Mouse (Mus musculus) stomach, postnatal 0 days (tissue): ENCODE measurements around the gene Asf1a. TPM values are rescaled to one million over a fixed set of nuclear protein-coding genes. Genes with fewer than 3 reads are reported as not detected.
"Not testable (repeated sequence)": the region's sequence is repeated elsewhere in the genome, so short reads cannot be mapped to it uniquely, and the experiment has no call there.

Experiments used
- ATAC-seq: fragments of 200-750 bp; cut with Nextera tagmentation; 2 replicates; pipeline ENCODE4 v1.8.0; 2017; ENCODE audit not compliant: low FRiP score, low TSS enrichment
- DNase-seq: peaks from one replicate; pipeline ENCODE4 v3.0.0-alpha.2; 2016; ENCODE audit warnings: low spot score
- H3K27ac ChIP-seq: fragments of 300-500 bp; sonication (generic); replicated peaks from 2 replicates; pipeline ENCODE4 v1.5.1; 2014; ENCODE audit warnings: mild to moderate bottlenecking, control low read depth
- H3K27me3 ChIP-seq: fragments of 300-500 bp; sonication (generic); 2 replicates; pipeline ENCODE4 v1.6.1; 2014; ENCODE audit warnings: low read length; ENCODE audit not compliant: control insufficient read depth, insufficient read depth
- H3K36me3 ChIP-seq: fragments of 300-500 bp; sonication (generic); 2 replicates; pipeline ENCODE4 v1.6.1; 2014; ENCODE audit warnings: low read length, mixed read lengths; ENCODE audit not compliant: control insufficient read depth, insufficient read depth
- H3K4me1 ChIP-seq: fragments of 300-500 bp; sonication (generic); replicated peaks from 2 replicates; pipeline ENCODE4 v1.6.1; 2014; ENCODE audit warnings: antibody characterized with exemption; ENCODE audit not compliant: control insufficient read depth, insufficient read depth
- H3K4me2 ChIP-seq: fragments of 300-500 bp; sonication (generic); replicated peaks from 2 replicates; pipeline ENCODE4 v1.6.1; 2014; ENCODE audit warnings: low read depth, mild to moderate bottlenecking, control low read depth, moderate library complexity
- H3K4me3 ChIP-seq: fragments of 300-500 bp; sonication (generic); 2 replicates; pipeline ENCODE4 v1.5.1; 2014; ENCODE audit warnings: low read depth, low read length, control low read depth
- H3K9ac ChIP-seq: fragments of 300-500 bp; sonication (generic); 2 replicates; pipeline ENCODE4 v1.6.1; 2014; ENCODE audit warnings: mild to moderate bottlenecking, low read length, control low read depth, mixed read lengths
- H3K9me3 ChIP-seq: fragments of 300-500 bp; sonication (generic); 2 replicates; pipeline ENCODE4 v1.6.1; 2016; ENCODE audit warnings: low read length; ENCODE audit not compliant: control insufficient read depth
- CTCF ChIP-seq: IDR thresholded peaks from 2 replicates; pipeline ENCODE4 v1.5.1; 2016; ENCODE audit warnings: antibody characterized with exemption, low read depth, mild to moderate bottlenecking, moderate library complexity
- EP300 ChIP-seq: optimal IDR thresholded peaks from 2 replicates; pipeline ENCODE3; 2016; ENCODE audit warnings: antibody characterized with exemption
- WGBS: fragments of 180-500 bp; shearing (Covaris S2); extraction: QIAGEN DNeasy Blood & Tissue Kit; methylation state at CpG from one replicate; pipeline ENCODE4 v1.1.7; 2014; 5-methylcytosine and 5-hydroxymethylcytosine counted together
- polyA plus RNA-seq: library from polyadenylated mRNA; unstranded; fragments of >200 nt; fragmentation: Nextera tagmentation; extraction: Ambion mirVana; gene quantifications from 2 replicates; pipeline ENCODE4 v1.2.1, GENCODE M21; 2015

Gene Asf1a
- polyA plus RNA-seq, 1 experiment from 2014 or later: 70.3 TPM

GRCm38 (mm10) chr10:53629918-53630250 is 33.3 kb downstream of the Asf1a start:
- H3K4me3 ChIP-seq: peak overlapping the region; percentile 87
- ATAC-seq: peak; percentile 98
- peak overlapping the region; percentile 95 for H3K27ac ChIP-seq
- H3K27me3 ChIP-seq: no peaks in the 10 kb centered on the region
- H3K4me2 ChIP-seq: peak overlapping the region; percentile 46
- TF ChIP-seq EP300 (no peak), CTCF (peak; percentile 12; the same call in 1 of the 2 replicates)
- H3K9ac ChIP-seq: peak overlapping the region; percentile 83
- no peaks in the 10 kb centered on the region for H3K4me1 ChIP-seq
- 0 out of 2 replicates have a peak, but pooled peaks cover 1% of the 10 kb centered on the region for H3K36me3 ChIP-seq
- peak; percentile 100 for DNase-seq
- WGBS: under 1% methylated on average over 34 of the region's 35 CpGs
- H3K9me3 ChIP-seq: no peaks in the 10 kb centered on the region

- not testable (repeated sequence) for ATAC-seq, DNase-seq, H3K27me3 ChIP-seq, H3K4me1 ChIP-seq, H3K9me3 ChIP-seq, H3K36me3 ChIP-seq
- 57% methylated on average over 10 of the region's 10 CpGs for WGBS
- Histone ChIP-seq H3K9ac (peak within 1 kb of the TSS; percentile 83), H3K4me3 (peak within 1 kb of the TSS; percentile 87), H3K4me2 (peak within 1 kb of the TSS; percentile 46), H3K27ac (peak within 1 kb of the TSS; percentile 95)
These were observed 33.8 kb downstream of the Asf1a start, which contains the start of gene Mcm9 for GRCm38 (mm10) chr10:53630339-53630738. Gene Mcm9 (minus strand): TSS chr10:53630439.

- H3K4me2 ChIP-seq: no peak overlapping the region
- no peaks in the 10 kb centered on the region for H3K4me1 ChIP-seq
- H3K27me3 ChIP-seq: no peaks in the 10 kb centered on the region
- TF ChIP-seq CTCF (no peak), EP300 (no peak)
- no peaks in the 10 kb centered on the region for H3K36me3 ChIP-seq
- no peak overlapping the region for H3K4me3 ChIP-seq
- H3K9ac ChIP-seq: no peak overlapping the region
- ATAC-seq (no peak), DNase-seq (no peak)
- no peak overlapping the region for H3K27ac ChIP-seq
- no peaks in the 10 kb centered on the region for H3K9me3 ChIP-seq
- WGBS: 81% methylated on average over 10 of the region's 10 CpGs
These were observed 37.6 kb downstream of the Asf1a start for GRCm38 (mm10) chr10:53634160-53634559.

- Histone ChIP-seq H3K4me1 (no peaks in the 10 kb centered on the region), H3K9me3 (no peaks in the 10 kb centered on the region), H3K4me2 (no peak overlapping the region), H3K4me3 (no peak overlapping the region), H3K27ac (no peak overlapping the region), H3K9ac (no peak overlapping the region), H3K36me3 (no peaks in the 10 kb centered on the region), H3K27me3 (no peaks in the 10 kb centered on the region)
- ATAC-seq (no peak), DNase-seq (no peak)
- TF ChIP-seq EP300: no peak
- TF ChIP-seq CTCF: no peak
- WGBS: 77% methylated on average over 13 of the region's 13 CpGs
These were observed 38.9 kb downstream of the Asf1a start for GRCm38 (mm10) chr10:53635246-53635971.

GRCm38 (mm10) chr10:53641507-53641906 is 45.0 kb downstream of the Asf1a start:
- peak; percentile 68; the same call in 1 of the 2 replicates for ATAC-seq
- Histone ChIP-seq H3K9me3 (no peaks in the 10 kb centered on the region), H3K27ac (no peak overlapping the region), H3K4me3 (no peak overlapping the region), H3K27me3 (no peaks in the 10 kb centered on the region), H3K4me1 (no peaks in the 10 kb centered on the region), H3K36me3 (no peaks in the 10 kb centered on the region), H3K9ac (no peak overlapping the region), H3K4me2 (no peak overlapping the region)
- TF ChIP-seq CTCF: peak; percentile 92
- no peak for TF ChIP-seq EP300
- peak; percentile 27 for DNase-seq

DNA sequence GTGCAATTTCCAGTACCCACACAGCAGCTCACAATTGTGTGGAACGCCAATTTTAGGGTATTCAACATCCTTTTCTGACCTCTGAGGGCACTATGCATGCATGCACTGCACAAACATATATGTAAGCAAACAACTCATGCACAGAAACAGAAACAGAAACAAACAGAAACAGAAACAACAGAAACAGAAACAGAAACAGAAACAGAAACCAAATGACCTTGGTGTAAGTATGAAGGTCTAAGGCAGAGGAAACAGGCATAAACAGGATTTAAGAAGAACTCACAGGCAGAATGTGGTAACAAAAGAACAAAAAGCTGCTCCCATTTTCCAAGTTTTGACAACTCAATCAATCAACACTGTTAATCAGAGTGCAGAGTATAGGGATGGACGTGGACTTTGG is 54.1 kb downstream of the Asf1a start:
- H3K4me3 ChIP-seq: no peak overlapping the region
- no peak overlapping the region for H3K4me2 ChIP-seq
- TF ChIP-seq CTCF: no peak
- TF ChIP-seq EP300: no peak
- H3K9ac ChIP-seq: no peak overlapping the region
- H3K9me3 ChIP-seq: no peaks in the 10 kb centered on the region
- ATAC-seq (no peak), DNase-seq (no peak)
- no peaks in the 10 kb centered on the region for H3K36me3 ChIP-seq
- H3K4me1 ChIP-seq: no peaks in the 10 kb centered on the region
- no peaks in the 10 kb centered on the region for H3K27me3 ChIP-seq
- no peak overlapping the region for H3K27ac ChIP-seq
- WGBS: 66% methylated on average over 2 of the region's 2 CpGs
